Mouse (Mus musculus): ENCODE results near the gene Gm11214. TPM values are rescaled to one million over a fixed set of nuclear protein-coding genes. Genes with fewer than 3 reads are reported as not detected.

Gene Gm11214
- total and polyA plus RNA-seq, 2 experiments from 2014 or later: not detected

DNA sequence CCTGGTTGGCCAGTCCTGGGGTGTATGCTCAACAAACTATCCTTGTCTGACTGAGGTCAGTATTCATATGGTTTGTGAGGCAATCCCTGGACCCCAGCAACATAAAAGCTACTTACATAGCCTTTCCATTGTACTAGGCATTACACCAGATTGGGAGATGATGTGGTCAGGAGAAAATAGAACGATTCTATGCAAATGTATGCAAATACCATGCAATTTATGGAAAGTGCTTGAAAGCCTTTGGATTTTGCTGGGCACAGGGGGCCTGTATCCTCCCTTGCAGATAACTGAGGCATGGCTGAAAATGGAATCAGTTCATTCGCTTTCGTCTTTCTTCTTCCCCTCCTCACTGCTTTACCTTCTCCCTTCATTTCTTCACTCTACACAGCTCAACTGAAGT is 18.4 kb upstream of the Gm11214 start:
- no peak for TF ChIP-seq CTCF (IDR thresholded peaks at IDR 0.05; ENCODE audit: low read depth)
- no peak for TF ChIP-seq EP300 (IDR thresholded peaks at IDR 0.05; ENCODE audit: low read depth)
- no peak for ATAC-seq (ENCODE audit: insufficient read depth, low read depth)
- Histone ChIP-seq H3K9ac (replicated peaks; ENCODE audit: low read depth, low read length) (no peak overlapping the region), H3K9me3 (replicated peaks; ENCODE audit: control insufficient read depth, low read length) (no peaks in the 10 kb centered on the region), H3K4me3 (ENCODE audit: low read depth, low read length) (no peak overlapping the region), H3K4me1 (ENCODE audit: control insufficient read depth, insufficient read depth) (no peaks in the 10 kb centered on the region), H3K36me3 (replicated peaks; ENCODE audit: control insufficient read depth, insufficient read depth, low read length) (no peaks in the 10 kb centered on the region), H3K27ac (ENCODE audit: low read depth) (no peak overlapping the region), H3K27me3 (ENCODE audit: control insufficient read depth, insufficient read depth, low read length) (no peaks in the 10 kb centered on the region), H3K4me2 (ENCODE audit: low read depth, low read length) (no peak overlapping the region)
- DNase-seq (ENCODE audit: low spot score): no peak
- 84% methylated on average over 3 of the region's 3 CpGs for WGBS

DNA sequence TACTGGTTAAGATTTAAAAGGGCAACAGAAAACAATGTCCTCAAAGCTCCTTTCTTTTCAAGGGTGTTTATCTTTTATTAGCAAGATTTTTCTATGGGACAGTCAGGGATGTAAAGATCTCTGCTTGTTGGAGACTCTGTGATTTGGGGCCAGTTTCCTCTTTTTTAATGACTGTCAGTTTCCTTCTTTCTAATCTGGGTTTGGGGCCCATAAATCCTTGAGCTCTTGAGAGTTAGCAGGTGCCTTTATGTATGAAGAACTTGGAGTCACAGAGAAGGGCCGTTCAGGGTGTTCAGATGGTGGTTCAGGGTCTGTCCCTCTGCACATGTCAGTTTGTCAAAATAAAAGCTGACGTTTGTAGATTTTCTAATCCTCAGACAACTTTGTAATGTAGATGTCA is 11.9 kb upstream of the Gm11214 start:
- Histone ChIP-seq H3K27me3 (ENCODE audit: control insufficient read depth, insufficient read depth, low read length) (0 out of 2 replicates have a peak, but pooled peaks cover 3% of the 10 kb centered on the region), H3K27ac (ENCODE audit: low read depth) (no peak overlapping the region), H3K9me3 (replicated peaks; ENCODE audit: control insufficient read depth, low read length) (no peaks in the 10 kb centered on the region), H3K36me3 (replicated peaks; ENCODE audit: control insufficient read depth, insufficient read depth, low read length) (no peaks in the 10 kb centered on the region), H3K4me3 (ENCODE audit: low read depth, low read length) (no peak overlapping the region), H3K4me1 (ENCODE audit: control insufficient read depth, insufficient read depth) (no peaks in the 10 kb centered on the region), H3K4me2 (ENCODE audit: low read depth, low read length) (no peak overlapping the region), H3K9ac (replicated peaks; ENCODE audit: low read depth, low read length) (no peak overlapping the region)
- ATAC-seq (ENCODE audit: insufficient read depth, low read depth): no peak
- 61% methylated on average over 2 of the region's 2 CpGs for WGBS
- no peak for TF ChIP-seq CTCF (IDR thresholded peaks at IDR 0.05; ENCODE audit: low read depth)
- no peak for TF ChIP-seq EP300 (IDR thresholded peaks at IDR 0.05; ENCODE audit: low read depth)
- DNase-seq (ENCODE audit: low spot score): no peak

DNA sequence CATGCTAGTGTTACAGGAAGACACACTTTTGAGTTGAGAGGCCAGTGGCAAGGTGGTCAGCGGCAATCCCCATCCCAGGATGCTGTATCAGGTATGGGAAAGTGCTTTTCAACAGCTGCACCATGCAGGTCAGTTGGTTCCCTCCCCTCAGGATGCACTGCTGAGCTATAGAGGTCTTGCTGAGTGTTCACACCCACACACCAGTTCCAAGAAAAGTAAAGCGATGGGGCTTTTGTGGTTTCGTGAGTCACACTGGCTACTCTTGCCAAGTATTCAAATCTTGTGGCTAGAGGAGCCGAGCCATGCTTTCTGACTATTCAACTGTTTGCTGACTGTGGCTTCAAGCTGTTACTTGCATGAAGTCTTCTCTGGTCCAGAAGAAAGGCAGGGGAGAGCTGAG is 5.1 kb upstream of the Gm11214 start:
- TF ChIP-seq EP300 (IDR thresholded peaks at IDR 0.05; ENCODE audit: low read depth): no peak
- Histone ChIP-seq H3K4me2 (ENCODE audit: low read depth, low read length) (no peak overlapping the region), H3K4me1 (ENCODE audit: control insufficient read depth, insufficient read depth) (no peaks in the 10 kb centered on the region), H3K27ac (ENCODE audit: low read depth) (no peak overlapping the region), H3K9ac (replicated peaks; ENCODE audit: low read depth, low read length) (no peak overlapping the region), H3K4me3 (ENCODE audit: low read depth, low read length) (no peak overlapping the region), H3K9me3 (replicated peaks; ENCODE audit: control insufficient read depth, low read length) (no peaks in the 10 kb centered on the region), H3K27me3 (ENCODE audit: control insufficient read depth, insufficient read depth, low read length) (0 out of 2 replicates have a peak, but pooled peaks cover 3% of the 10 kb centered on the region), H3K36me3 (replicated peaks; ENCODE audit: control insufficient read depth, insufficient read depth, low read length) (no peaks in the 10 kb centered on the region)
- DNase-seq (ENCODE audit: low spot score): no peak
- 46% methylated on average over 4 of the region's 4 CpGs for WGBS
- no peak for ATAC-seq (ENCODE audit: insufficient read depth, low read depth)

DNA sequence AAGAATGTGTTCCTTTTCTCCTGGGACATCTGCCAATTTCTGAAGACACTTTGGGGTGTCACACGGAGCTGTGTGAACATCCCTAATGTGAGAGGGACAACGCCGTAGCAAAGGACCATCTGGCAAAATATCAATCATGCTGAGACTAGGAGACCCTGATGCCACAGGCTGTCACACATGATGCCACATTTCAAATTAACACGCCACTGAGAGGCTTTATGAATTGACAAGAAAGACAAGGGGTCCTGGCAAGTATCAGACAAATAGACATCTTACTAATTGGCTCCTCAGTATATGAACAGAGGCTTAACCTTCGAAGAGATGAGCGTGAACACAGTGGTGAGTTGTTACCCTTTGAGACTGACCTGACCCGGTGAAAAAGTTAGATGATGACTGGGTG is 2.6 kb upstream of the Gm11214 start:
- DNase-seq (ENCODE audit: low spot score) (no peak), ATAC-seq (ENCODE audit: insufficient read depth, low read depth) (no peak)
- no peaks in the 10 kb centered on the region for H3K9me3 ChIP-seq (replicated peaks; ENCODE audit: control insufficient read depth, low read length)
- no peaks in the 10 kb centered on the region for H3K4me1 ChIP-seq (ENCODE audit: control insufficient read depth, insufficient read depth)
- no peak overlapping the region for H3K27ac ChIP-seq (ENCODE audit: low read depth)
- H3K4me3 ChIP-seq (ENCODE audit: low read depth, low read length): no peak overlapping the region
- no peak overlapping the region for H3K9ac ChIP-seq (replicated peaks; ENCODE audit: low read depth, low read length)
- no peaks in the 10 kb centered on the region for H3K36me3 ChIP-seq (replicated peaks; ENCODE audit: control insufficient read depth, insufficient read depth, low read length)
- no peak overlapping the region for H3K4me2 ChIP-seq (ENCODE audit: low read depth, low read length)
- TF ChIP-seq EP300 (IDR thresholded peaks at IDR 0.05; ENCODE audit: low read depth) (no peak), CTCF (IDR thresholded peaks at IDR 0.05; ENCODE audit: low read depth) (no peak)
- WGBS: 71% methylated on average over 7 of the region's 7 CpGs
- H3K27me3 ChIP-seq (ENCODE audit: control insufficient read depth, insufficient read depth, low read length): 0 out of 2 replicates have a peak, but pooled peaks cover 2% of the 10 kb centered on the region

DNA sequence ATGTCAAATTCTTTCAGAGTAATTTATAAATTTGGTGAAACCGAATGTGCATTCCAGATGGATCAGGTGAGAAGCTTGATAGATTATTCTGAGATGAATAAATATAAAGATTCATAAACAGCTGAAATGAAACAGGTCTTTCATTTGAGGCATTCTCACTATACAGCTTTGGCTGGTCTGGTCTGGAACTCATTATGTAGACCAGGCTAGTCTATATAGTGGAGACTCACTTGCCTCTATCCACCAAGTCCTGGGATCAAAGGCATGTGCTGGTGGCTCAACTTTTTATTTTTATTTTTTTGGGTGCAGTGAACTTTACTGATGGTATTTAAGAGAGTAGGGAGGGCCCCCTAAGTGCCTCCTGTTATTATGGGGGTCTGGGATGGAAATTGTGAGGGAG is 1.3 kb downstream of the Gm11214 start:
- H3K9me3 ChIP-seq (replicated peaks; ENCODE audit: control insufficient read depth, low read length): no peaks in the 10 kb centered on the region
- H3K27ac ChIP-seq (ENCODE audit: low read depth): no peak overlapping the region
- WGBS: 78% methylated on average over 1 of the region's 1 CpGs
- H3K4me1 ChIP-seq (ENCODE audit: control insufficient read depth, insufficient read depth): no peaks in the 10 kb centered on the region
- no peak for TF ChIP-seq CTCF (IDR thresholded peaks at IDR 0.05; ENCODE audit: low read depth)
- no peak overlapping the region for H3K9ac ChIP-seq (replicated peaks; ENCODE audit: low read depth, low read length)
- H3K36me3 ChIP-seq (replicated peaks; ENCODE audit: control insufficient read depth, insufficient read depth, low read length): no peaks in the 10 kb centered on the region
- DNase-seq (ENCODE audit: low spot score) (no peak), ATAC-seq (ENCODE audit: insufficient read depth, low read depth) (no peak)
- no peak overlapping the region for H3K4me2 ChIP-seq (ENCODE audit: low read depth, low read length)
- no peaks in the 10 kb centered on the region for H3K27me3 ChIP-seq (ENCODE audit: control insufficient read depth, insufficient read depth, low read length)
- H3K4me3 ChIP-seq (ENCODE audit: low read depth, low read length): no peak overlapping the region

DNA sequence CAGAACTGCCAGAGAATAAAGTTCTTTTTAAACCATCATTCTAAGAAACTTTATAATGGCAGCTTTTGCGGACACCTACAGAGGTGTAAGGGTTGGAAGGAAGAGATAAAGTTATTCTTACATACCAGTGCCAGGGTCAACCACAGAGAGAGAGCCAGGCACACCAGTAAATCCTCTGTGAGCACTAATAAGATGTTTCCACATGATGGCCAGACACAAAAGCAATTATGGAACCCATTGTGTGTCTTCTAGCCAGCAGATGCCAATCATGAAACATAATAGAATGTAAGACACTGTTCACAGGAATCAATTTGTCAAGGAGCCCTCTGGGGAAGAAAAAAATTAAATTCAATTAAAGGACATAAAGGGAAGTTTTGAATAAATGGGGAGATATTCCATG is 1.8 kb downstream of the Gm11214 start:
- no peak overlapping the region for H3K27ac ChIP-seq (ENCODE audit: low read depth)
- no peak for DNase-seq (ENCODE audit: low spot score)
- no peaks in the 10 kb centered on the region for H3K9me3 ChIP-seq (replicated peaks; ENCODE audit: control insufficient read depth, low read length)
- no peak overlapping the region for H3K9ac ChIP-seq (replicated peaks; ENCODE audit: low read depth, low read length)
- WGBS: 62% methylated on average over 1 of the region's 1 CpGs
- H3K4me3 ChIP-seq (ENCODE audit: low read depth, low read length): no peak overlapping the region
- no peaks in the 10 kb centered on the region for H3K4me1 ChIP-seq (ENCODE audit: control insufficient read depth, insufficient read depth)
- ATAC-seq (ENCODE audit: insufficient read depth, low read depth): no peak
- no peak for TF ChIP-seq CTCF (IDR thresholded peaks at IDR 0.05; ENCODE audit: low read depth)
- no peak for TF ChIP-seq EP300 (IDR thresholded peaks at IDR 0.05; ENCODE audit: low read depth)
- H3K27me3 ChIP-seq (ENCODE audit: control insufficient read depth, insufficient read depth, low read length): no peaks in the 10 kb centered on the region
- no peak overlapping the region for H3K4me2 ChIP-seq (ENCODE audit: low read depth, low read length)
- H3K36me3 ChIP-seq (replicated peaks; ENCODE audit: control insufficient read depth, insufficient read depth, low read length): no peaks in the 10 kb centered on the region
